In the genomic region with DNA sequence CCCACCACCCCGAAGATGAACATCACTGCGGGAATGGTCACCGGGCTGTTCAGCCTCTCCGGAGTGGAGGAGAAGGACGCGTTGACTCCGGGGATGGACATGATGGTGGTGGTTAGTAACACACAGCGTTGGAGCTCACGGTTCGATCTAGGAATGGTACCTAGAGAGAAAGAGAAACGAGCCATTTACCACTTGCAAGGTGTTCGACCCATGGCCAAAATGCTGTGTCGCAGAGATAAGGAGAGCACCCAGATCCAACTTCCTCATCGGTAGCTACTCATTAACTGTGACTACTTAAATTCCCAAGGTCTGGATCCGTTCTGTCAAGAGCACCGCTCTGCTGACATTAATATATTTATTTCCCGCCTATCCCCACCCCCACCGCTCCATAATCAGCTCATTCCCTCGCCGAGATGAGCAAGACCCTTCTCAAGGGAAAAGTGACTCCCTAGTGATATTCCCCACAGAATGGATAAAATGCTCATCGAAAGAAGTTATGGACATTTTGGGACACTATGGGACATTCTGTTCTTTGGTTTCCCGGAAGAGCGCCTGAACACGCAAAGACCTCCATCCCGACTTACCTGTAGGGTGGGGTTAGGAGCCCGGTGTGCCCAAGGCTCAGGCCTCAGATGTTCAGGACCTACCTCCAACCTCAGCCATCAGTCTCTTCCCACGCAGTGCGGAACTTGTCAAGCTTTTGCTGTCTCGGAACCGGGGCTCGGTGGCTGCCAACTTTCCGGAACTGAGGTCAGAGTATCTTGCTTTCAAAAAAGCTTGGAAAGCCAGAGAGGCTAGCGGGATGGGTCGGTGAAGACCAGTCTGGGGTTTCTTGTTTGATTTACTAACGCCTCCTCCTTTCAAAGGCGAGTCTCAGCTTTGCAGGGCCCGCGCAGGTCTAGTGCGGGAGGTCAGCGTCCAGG, we compare ENCODE assay signal across 9 mouse cellular contexts. TPM values are rescaled to one million over a fixed set of nuclear protein-coding genes. Genes with fewer than 3 reads are reported as not detected.
DNase-seq lines count a peak whose midpoint lies in the region; ATAC-seq and TF ChIP-seq lines count a peak whose summit lies in the region.
"Had no signal": no experiment of that assay in that cellular context is flagged by ENCODE, and none has a peak within 500 bp of the region (broad histone marks: within the 10 kb centered on the region; RNA-seq: fewer than 3 reads in every experiment).

No protein-coding gene starts in this region.

- WGBS in midbrain, embryonic 13.5 days = 6% methylated on average over 40 of the region's 40 CpGs

- no peaks in the 10 kb centered on the region for H3K36me3 ChIP-seq in midbrain, embryonic 13.5 days

- peak overlapping the region; percentile 91 for H3K4me2 ChIP-seq in midbrain, embryonic 13.5 days (replicated peaks)

- no peak overlapping the region; the same call in none of the 2 replicates for H3K9ac ChIP-seq in midbrain, embryonic 13.5 days (replicated peaks)

- H3K9me3 ChIP-seq in midbrain, embryonic 13.5 days = no peaks in the 10 kb centered on the region

- no peak for TF ChIP-seq CTCF in gastrocnemius, adult 2 months (IDR thresholded peaks at IDR 0.05)

- intact Hi-C loops in gastrocnemius, adult 2 months (cut with DNase I) = no loop called here
- intact Hi-C loops in gastrocnemius, postnatal 36 days (cut with DNase I) = no loop called here

- ATAC-seq in midbrain, embryonic 13.5 days = peak; percentile 9

- H3K4me3 ChIP-seq in gastrocnemius, adult 2 months = peak overlapping the region; percentile 92
- peak overlapping the region; percentile 58 for H3K4me3 ChIP-seq in midbrain, embryonic 13.5 days (replicated peaks)

- H3K27ac ChIP-seq in gastrocnemius, adult 2 months = peak overlapping the region; percentile 85
- no peak overlapping the region for H3K27ac ChIP-seq in midbrain, embryonic 13.5 days

- peaks cover 30% of the 10 kb centered on the region for H3K4me1 ChIP-seq in midbrain, embryonic 13.5 days (replicated peaks)

- peak; percentile 33 for DNase-seq in gastrocnemius, adult 2 months
- DNase-seq in gastrocnemius, postnatal 36 days = no peak
- DNase-seq in NIH3T3 (ENCODE audit: low read depth) = peak; percentile 44
- peak; percentile 32 to 63 for DNase-seq in heart, adult 18-20 months
- peak; percentile 51 for DNase-seq in kidney, postnatal 10 days
- no peak for DNase-seq in left cerebral cortex, adult 9 months (ENCODE audit: low spot score in 2 of 2)
- DNase-seq in frontal cortex, postnatal 25 days (ENCODE audit: low spot score in 2 of 2) = no peak

- H3K27me3 ChIP-seq in midbrain, embryonic 13.5 days = peaks cover 73% of the 10 kb centered on the region
- H3K27me3 ChIP-seq: Patski had no signal

RNA-seq across cellular contexts. Expression of gene Ptger4, which starts 0.7 kb away (rescaled TPM):
- total RNA-seq in gastrocnemius, adult 2 months (2021) = 1 to 10 TPM; 1.2 to 1.9 TPM
- 1 to 10 TPM; 1.1 to 2.2 TPM for total RNA-seq in gastrocnemius, postnatal 36 days (2021)
- total RNA-seq in heart, adult 18-20 months (2021) = 1 to 10 TPM; 1.3 to 2.1 TPM
- polyA plus RNA-seq in midbrain, embryonic 13.5 days (2015; fragmentation: Nextera tagmentation; extraction: Ambion mirVana) = 0.54 and 0.90 TPM in 2 replicates

RNA-seq across cellular contexts. Expression of gene Ttc33, which starts 58.0 kb away (rescaled TPM):
- total RNA-seq in gastrocnemius, adult 2 months (2021) = 10 to 100 TPM; 61.6 to 67.4 TPM
- 10 to 100 TPM; 43.7 to 48.9 TPM for total RNA-seq in gastrocnemius, postnatal 36 days (2021)
- 10 to 100 TPM; 41.0 to 49.4 TPM for total RNA-seq in heart, adult 18-20 months (2021)
- polyA plus RNA-seq in midbrain, embryonic 13.5 days (2015; fragmentation: Nextera tagmentation; extraction: Ambion mirVana) = 57.2 and 59.7 TPM in 2 replicates

Comparison
In these comparisons a context has a peak if more than half of its experiments do, and no peak if none do; other contexts are left out.
1. DNase-seq: peak in gastrocnemius, adult 2 months (single experiment), NIH3T3 (single experiment), heart, adult 18-20 months (2 of 2) and kidney, postnatal 10 days (single experiment); none in gastrocnemius, postnatal 36 days (0 of 2), left cerebral cortex, adult 9 months (0 of 2) and frontal cortex, postnatal 25 days (0 of 2).